Mouse (Mus musculus): Measurements from ENCODE around the gene Grip2.

Grip2 gene

DNA sequence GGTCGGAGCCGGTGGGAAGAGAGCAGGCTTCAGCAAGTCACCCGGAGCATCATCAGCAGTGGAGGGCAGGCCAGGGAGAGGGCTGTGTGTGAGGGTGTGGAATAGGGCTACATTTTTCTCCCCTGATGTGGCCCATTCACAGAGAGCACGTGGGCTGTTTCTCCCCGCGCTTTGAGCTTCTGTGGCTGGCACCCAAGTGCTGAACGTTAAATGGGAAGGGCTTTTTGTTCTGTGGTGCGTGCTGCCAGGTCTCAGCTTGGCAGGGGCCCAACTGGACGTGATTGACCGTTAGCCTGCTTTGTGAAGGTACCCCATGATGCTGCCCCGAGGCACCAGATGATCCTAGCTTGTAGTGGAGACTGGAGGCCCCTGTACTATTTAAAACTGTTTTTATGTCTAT lies 94.9 kb downstream of the Grip2 start:
- no peak for DNase-seq (ENCODE audit: low read depth, low spot score)

DNA sequence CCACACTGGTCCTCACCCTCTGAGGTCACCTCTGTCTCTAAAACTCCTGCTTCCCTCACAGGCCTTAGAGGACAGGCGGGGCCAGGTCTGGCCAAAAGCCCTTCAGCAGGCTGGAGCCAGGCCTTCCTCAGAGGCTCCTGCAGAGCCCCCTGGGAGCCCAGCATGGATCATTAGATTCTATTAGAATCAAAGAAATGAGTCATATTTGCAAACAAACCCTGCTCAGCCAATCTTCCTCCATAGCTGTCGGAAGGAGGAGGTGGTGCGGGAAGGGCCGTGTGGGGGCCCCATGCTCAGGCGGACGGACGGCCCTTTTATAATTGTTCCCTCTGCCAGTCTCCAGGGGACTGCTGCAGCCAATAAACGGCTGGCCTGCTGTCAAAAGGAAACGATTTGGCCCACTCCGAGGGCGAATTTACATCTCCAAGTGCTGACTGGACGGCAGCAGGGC lies 97.3 kb downstream of the Grip2 start:
- DNase-seq (ENCODE audit: low read depth, low spot score), result no peak

DNA sequence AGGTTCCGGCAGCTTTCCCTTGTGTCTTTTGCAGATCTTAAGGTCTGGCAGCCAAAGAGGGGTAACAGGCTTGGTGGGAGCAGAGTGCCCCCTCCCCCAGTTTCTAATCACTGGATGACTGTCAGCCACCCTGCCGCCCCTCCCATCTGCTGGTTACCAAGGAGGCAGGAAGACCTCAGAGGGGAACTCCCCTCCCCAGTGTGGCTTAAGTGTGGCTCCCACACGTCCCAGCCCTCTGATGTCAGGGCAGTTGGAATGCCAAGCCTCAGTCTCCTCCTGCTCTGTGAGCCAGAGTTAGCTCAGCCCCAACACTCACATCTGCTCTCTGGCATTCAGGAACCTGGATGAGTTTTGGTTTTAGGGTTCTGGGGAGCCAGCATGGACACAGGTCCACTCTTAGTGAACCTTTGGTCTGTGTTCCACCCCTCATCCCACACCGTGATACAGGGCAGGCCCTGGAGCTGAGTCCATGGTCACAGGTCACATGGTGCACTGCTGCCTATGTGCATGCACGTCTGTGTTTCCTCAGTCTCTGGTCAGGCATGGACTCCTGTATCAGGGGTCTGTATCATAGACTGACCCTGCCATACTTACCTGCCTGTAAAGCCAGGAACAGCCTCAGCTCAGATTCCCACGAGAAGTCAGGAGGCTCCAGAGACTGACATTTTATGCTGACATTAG lies 98.0 kb downstream of the Grip2 start:
- no peak for DNase-seq (ENCODE audit: low read depth, low spot score)

DNA sequence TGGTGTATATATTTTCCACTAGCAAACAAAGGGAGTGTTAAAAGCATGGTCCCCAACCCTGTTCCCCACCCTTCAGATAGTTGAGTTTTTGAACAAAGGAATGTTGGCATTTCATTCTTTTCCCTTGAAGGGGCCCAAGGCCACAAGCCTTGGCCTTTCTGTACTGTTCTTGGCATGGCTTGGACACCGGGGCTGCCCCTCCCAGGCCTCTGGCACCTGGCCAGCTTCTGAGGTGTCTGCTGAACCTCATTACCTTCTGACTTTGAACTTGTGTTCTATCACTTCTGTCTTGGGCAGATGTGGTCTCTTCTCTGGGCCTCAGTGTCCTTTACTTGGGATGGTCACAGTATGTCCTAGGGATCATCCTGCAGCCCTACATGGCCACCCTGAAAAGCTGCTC lies 99.7 kb downstream of the Grip2 start:
- no peak for DNase-seq (ENCODE audit: low read depth, low spot score)

DNA sequence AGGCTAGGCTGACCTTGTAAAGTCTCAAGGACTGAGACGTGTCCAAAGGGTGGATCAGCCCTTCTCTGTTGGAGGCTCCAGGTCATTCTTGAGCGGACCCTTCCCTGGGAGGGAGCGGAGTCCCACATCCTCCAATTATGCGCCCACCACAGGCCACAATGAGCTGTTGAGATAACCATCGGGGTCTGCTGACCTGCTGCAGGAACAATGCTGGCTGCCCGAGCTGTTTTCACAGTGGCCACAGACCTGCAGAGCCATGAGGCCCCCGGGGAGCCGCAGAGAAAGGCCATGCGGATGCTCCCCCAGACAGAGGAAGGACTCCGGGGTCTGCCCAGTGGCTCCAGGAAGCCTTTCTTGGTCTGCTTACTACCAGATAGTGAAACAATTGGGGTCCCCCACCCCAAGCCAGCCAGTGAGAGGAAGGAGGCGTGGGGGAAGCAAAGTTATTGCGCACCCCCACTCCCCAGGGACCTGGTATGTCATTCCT lies 105.8 kb downstream of the Grip2 start:
- DNase-seq (ENCODE audit: low read depth, low spot score), result no peak

DNA sequence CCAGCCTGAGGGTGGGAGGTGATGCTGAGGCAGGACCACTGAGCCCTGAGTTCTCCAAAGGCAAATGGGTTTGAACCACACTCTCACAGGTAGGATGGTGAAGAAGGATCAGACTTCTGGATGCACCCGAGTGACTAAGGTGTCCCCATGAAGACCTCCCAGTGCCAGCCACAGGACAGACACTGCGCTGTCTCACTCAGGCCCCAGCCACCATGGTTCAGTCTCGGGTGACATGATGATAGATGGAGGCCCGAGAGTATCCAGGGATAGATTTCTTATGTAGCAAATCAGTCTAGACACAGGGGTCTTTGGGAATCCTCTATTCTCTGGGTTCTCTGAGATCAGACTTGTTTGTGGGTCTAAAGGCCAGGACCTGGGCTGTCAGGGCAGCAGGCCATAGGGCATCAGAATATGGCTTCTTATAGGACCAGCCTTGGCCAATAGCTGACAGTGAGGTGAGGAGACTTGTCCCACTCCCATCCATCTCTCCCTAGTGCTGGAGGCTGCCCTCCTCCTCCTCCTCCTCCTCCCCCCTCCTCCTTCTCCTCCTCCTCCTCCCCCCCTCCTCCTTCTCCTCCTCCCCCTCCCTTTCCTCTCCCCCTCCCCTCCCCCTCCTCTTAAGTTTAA lies 106.3 kb downstream of the Grip2 start:
- no peak for DNase-seq (ENCODE audit: low read depth, low spot score)

DNA sequence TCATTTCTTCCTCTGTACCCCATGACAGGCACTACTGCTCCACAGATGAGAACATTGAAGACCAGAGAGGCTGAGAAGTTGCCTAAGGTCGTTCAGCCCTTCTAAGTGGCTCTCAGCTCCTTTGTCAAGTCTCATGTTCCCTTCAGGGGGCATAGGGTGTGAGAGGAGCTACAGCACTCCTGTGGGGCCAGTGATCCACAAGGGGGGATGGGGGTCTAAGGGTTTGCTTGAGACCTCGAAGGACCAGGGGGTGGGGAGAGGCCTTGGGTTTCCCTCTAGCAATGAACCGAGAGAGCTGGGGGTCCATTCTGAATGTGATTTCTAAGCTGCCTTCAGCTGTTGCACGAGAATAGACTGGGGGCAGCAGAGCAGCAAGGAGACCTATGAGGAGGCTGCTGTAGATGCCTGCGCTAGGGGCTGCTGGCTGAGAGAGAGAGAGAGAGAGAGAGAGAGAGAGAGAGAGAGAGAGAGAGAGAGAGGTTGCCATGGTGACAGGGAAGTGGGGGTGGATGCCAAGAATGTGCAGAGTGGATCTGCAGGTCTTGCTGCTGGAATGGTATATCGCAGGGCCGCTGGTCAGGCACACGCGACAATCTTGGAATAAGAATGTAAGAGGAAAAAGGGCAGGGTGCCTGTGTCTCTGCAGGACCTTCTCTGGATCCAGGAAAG lies 107.1 kb downstream of the Grip2 start:
- DNase-seq (ENCODE audit: low read depth, low spot score), result peak; percentile 70

DNA sequence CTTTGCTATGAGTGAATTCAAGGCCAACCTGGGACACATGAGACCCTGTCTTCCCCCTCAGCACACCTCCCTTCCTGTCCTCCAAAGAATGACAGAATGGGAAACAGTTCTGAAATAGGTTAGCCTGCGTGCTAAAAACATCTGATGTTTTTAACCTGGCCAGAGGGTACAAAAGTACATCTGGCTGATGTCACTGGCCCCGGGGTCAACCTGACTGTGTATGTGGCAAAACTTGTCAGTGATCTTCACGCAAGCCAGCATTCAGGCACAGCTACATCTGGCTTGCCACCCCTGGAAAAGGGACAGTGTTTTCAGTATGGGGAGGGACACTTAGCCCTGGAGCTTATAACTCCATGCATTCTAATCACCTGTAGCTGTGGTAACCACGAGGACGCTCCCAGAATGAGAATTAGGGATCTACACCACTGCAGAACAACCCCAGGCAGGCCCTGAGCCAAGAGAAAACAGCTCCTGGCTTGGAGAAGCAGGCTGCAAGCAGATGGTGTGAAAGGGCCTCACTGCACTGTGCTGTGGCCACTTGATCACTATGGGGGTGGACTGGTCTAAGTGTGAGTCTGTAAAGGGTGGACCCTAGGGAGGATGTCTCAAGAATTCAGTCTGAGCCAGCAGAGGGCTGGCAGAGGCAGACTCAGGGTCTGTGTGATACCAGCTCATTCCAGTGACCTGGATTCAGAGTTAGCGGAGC lies 107.9 kb downstream of the Grip2 start:
- DNase-seq (ENCODE audit: low read depth, low spot score), result no peak

DNA sequence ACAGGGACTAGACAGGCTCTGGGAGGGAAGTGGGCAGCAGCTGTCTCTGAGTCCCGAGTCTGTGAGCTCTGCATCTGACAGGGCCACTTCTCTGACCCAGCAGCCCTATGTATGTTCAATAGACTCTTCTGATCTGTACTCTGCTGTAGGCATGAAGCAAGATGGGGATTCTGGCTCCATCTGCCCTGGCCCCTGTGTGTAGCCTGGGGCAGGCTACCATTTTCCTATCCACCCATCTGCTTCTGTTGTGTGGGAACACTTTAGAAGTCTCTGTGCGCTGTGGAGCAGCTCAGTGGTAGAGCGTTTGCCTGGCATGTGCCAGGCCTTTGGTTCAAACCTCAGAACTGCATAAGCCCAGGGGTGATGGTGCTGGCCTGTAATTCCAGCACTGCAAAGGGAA lies 108.4 kb downstream of the Grip2 start:
- no peak for DNase-seq (ENCODE audit: low read depth, low spot score)

DNA sequence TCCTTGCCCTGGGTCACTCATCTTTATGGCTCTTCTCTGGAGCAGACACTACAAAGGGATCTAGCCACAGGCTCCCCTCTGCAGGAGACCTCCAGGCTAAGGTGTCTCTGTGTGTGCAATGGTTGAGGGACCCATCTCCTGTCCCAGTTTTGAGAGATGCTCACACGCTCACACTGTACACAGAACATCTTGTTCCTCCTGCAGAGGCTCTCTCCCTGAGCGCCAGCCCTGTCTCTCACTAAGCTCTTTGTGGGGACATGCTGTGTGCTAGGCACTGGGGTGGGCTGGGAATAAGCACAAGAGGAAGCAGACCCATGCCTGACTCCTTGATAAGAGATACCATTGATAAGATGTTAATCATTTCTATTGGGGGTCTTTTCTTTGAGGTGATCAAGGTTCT lies 109.0 kb downstream of the Grip2 start:
- no peak for DNase-seq (ENCODE audit: low read depth, low spot score)

DNA sequence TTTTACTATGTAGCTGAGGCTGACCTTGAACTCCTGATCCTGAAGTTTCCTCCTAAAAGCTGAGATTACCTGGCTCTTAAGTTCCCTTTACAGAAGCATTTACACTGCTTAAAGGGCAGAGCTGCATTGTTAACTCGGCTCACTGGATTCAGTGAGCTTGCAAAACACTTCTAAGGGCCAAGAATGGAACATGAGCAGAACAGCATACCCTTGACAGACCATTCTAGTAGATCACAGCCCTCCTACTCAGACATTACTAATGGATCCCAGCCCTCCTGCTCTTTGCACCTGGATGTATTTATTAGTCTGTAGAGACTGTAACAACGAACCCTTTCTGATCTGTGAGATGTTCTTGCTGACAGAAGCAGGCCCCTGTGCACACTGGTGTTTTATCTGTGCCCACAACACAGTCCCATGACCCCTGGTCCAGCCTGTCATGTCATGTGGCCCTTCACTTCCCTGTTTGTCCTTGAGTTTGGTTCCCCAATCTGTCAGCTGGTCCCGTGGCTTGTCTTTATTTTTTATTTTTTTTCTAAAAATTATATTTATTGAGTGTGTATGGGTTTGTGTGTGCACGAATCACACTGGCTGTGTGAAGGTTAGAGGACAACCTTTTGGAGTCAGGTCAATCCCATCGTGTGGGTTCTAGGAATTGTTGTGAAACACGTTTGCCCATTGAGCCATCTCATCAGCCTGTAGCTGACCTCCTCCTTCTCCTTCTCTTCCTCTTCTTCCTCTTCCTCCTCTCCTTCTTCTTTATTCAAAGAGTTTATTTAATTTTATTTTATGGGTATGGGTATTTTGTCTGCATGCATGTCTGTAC lies 110.9 kb downstream of the Grip2 start:
- no peak for DNase-seq (ENCODE audit: low read depth, low spot score)

DNA sequence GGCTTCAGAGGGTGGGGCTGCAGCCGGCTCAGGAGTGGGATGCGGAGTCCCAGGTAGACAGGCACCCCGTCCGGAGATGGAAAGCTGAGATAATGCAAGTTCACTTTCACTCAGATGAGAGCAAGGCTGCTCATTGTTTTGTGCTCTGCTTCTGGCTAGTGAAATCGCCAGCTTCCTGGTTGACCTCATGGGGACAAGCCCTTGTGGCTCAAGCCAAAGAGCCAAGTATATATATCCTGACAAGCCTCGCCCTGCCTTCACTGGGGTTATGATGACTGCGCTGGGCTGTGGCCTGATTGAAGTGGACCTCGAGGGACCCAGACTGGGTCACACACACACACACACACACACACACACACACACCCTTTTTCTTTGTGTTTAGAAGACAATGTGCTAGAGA lies 112.0 kb downstream of the Grip2 start:
- no peak for DNase-seq (ENCODE audit: low read depth, low spot score)

DNA sequence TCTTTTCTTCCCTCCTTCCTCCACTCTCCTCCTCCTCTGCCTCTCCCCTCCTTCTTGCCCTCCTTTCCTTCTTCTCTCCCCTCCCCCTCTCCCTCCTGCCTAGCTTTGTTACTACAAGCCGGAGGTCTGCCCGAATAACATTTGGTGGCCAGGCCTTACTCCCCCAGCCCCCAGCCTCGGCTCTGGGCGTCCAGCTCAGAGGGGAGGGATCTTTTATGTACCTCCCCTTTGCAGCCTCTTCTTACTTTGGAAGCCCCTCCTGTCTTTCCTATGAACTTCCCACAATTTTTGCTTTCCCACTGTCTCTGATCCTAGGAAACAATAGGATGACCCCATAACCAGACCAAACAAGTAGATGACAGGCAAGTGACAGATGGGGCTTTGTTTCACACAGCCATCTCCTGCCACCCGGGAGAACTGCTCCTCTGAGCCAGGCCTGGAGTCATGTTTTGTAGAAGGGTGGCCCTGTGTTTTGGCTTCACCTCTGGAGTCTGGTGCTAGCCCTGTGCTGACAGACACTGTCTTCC lies 113.6 kb downstream of the Grip2 start:
- DNase-seq (ENCODE audit: low read depth, low spot score), result peak; percentile 49

DNA sequence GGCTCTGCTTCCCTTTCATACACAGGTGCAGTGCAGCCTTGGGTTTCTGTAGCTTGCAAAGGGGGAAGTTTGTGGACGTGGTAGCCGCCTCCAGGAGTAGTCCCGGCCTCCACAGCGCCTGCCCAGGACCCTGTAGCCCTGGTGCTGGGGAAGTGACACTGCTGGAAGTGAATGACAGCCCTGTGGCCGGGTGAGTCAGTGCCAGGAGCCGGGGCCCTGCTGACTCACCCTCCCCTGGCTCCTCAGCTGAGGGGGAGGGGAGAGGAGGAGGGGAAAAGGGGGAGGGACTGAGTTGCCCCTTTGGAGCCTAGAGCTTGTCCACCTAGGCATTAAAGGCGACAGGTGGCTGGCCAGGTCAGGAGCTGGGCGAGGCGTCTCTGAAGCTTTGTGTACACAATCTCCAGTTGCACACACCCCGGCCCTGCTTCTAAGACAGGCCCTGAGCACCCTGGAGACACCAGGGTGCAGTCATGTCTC lies 114.2 kb downstream of the Grip2 start:
- peak; percentile 36 for DNase-seq (ENCODE audit: low read depth, low spot score)

DNA sequence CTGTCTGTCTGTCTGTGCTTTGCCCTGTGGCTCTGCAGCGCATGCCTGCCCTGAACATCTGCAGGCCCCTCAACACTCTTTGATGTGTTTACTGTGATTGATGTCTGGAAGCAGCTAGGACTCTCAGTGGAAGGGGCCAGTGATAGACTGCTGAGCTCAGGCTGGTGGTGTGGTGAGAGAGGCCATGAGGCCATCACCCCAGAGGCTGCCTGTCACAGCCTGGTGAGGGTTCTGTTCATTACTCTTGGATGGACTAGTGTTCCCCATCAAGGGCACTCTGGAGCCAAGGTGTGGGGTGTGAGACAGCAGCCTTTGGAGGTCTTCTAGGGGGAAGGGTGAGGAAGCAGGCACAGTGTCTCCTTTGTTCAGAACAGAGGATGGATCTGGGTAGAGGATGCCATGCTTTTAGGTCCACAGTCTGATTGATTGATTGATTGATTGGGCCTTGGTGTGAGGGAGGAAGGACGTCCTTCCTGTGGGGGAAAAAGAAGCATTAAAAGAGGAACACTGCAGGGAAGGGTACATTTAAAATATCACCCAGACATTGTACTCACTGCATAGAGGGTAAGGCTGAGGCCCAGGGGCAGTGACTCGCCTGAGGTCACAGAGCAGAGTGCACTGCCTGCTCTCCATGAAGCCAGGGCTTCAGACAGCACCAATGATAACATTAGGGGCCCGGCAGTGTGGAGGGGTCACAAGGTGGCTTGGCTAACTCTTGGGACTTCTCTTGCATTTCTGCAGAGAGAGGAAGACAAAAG lies 114.8 kb downstream of the Grip2 start:
- no peak for DNase-seq (ENCODE audit: low read depth, low spot score)
